Mouse (Mus musculus): ENCODE data around the gene Opcml. TPM values are rescaled to one million over a fixed set of nuclear protein-coding genes. Genes with fewer than 3 reads are reported as not detected.

Gene Opcml
- polyA plus RNA-seq, 2 experiments = 3.7 to 5.5 TPM

DNA sequence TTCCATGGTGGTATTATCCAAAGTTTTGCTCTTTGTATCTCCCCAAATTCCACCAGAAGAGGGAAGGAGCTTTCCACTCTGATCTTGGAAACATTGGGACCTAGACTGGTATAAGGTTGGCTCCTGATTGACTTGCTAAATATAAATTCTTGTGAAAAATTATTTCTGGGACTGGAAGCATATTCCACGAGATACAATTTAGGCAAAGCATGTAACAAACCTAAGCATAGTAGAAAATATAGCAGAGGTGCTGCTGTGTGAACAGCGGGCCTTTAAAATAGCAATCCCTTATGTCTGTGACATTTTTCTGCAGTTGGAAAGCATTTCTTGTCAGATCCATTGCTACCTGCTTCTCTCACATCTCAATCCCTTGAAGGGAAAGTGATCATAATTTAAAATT, 661.9 kb downstream of the Opcml start:
- DNase-seq (ENCODE audit: low spot score) (no peak), ATAC-seq (ENCODE audit: low FRiP score, low read depth) (no peak)
- Histone ChIP-seq H3K4me1 (ENCODE audit: control insufficient read depth, insufficient read depth, low read length) (no peaks in the 10 kb centered on the region), H3K36me3 (ENCODE audit: control insufficient read depth, insufficient read depth, low read length) (no peaks in the 10 kb centered on the region), H3K27me3 (ENCODE audit: control insufficient read depth, insufficient read depth, low read length) (no peaks in the 10 kb centered on the region), H3K4me3 (replicated peaks; ENCODE audit: low read length) (no peak overlapping the region), H3K9ac (ENCODE audit: low read depth, low read length, severe bottlenecking) (no peak overlapping the region), H3K27ac (replicated peaks; ENCODE audit: low read depth, low read length) (no peak overlapping the region), H3K9me3 (ENCODE audit: control insufficient read depth, low read length) (no peaks in the 10 kb centered on the region), H3K4me2 (replicated peaks; ENCODE audit: low read depth, low read length, severe bottlenecking) (no peak overlapping the region)
- WGBS = 86% methylated on average over 2 of the region's 2 CpGs
- no peak for TF ChIP-seq POLR2A (IDR thresholded peaks at IDR 0.05; ENCODE audit: borderline replicate concordance, extremely low read depth, insufficient read depth, insufficient read length)

DNA sequence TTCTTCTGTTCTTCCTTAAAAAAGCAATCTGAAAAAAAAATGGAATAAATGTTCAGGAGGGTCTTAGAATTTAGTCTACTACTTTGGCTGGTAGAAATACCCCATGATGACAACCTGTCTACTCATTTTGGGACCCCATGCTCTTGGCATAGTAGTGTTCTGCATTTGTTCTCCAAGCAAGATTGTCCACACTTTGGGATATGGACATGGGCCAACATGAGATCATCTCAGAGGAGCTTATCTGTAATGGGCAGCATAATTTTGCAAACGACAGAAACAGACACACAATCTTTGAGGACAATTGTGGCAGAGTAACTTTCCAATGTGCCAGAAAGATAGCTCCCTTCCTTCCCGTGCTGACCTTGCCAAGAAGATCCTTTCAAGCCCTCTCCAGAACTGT, 662.5 kb downstream of the Opcml start:
- TF ChIP-seq POLR2A (IDR thresholded peaks at IDR 0.05; ENCODE audit: borderline replicate concordance, extremely low read depth, insufficient read depth, insufficient read length) = no peak
- ATAC-seq (ENCODE audit: low FRiP score, low read depth) (no peak), DNase-seq (ENCODE audit: low spot score) (no peak)
- H3K4me2 ChIP-seq (replicated peaks; ENCODE audit: low read depth, low read length, severe bottlenecking) = no peak overlapping the region
- 81% methylated on average over 2 of the region's 2 CpGs for WGBS
- no peaks in the 10 kb centered on the region for H3K27me3 ChIP-seq (ENCODE audit: control insufficient read depth, insufficient read depth, low read length)
- H3K27ac ChIP-seq (replicated peaks; ENCODE audit: low read depth, low read length) = no peak overlapping the region
- H3K4me3 ChIP-seq (replicated peaks; ENCODE audit: low read length) = no peak overlapping the region
- no peaks in the 10 kb centered on the region for H3K36me3 ChIP-seq (ENCODE audit: control insufficient read depth, insufficient read depth, low read length)
- no peaks in the 10 kb centered on the region for H3K4me1 ChIP-seq (ENCODE audit: control insufficient read depth, insufficient read depth, low read length)
- no peaks in the 10 kb centered on the region for H3K9me3 ChIP-seq (ENCODE audit: control insufficient read depth, low read length)
- H3K9ac ChIP-seq (ENCODE audit: low read depth, low read length, severe bottlenecking) = no peak overlapping the region

DNA sequence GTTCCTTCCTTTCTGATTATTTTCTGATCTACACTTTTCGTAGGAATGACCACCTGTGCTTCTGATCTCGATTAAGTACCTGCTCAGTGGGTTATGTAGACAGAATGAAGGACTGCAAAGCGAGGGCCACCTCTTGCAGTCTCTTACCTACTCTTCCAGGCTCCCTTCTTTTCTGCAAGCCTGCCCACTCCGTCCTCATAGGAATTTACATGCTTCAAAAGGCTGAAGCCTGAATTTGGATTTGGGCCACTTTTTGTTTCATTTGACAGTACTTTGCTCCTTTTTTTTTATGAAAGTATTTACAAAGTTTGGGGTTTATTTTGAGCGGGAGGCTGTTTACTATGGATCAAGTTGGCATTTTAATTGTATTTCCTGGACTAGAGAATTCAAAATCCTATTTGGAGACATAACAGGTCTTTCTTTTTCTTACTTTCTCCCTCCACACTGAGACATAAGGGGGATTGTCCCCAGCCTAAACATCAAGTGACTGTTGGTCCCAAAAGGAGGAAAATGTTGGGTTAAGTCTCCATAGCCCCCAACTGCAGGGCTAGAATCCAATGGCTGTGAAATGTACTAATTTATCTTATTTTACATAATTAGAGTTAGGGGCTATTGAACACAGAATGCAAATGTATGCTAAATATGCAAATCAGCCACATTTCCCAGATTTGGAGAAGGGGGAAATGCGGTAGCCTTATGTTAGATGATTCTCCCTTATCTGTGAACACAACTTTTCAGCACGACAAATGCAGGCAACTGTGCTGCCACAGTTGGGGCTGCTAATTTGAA, 667.6 kb downstream of the Opcml start:
- H3K36me3 ChIP-seq (ENCODE audit: control insufficient read depth, insufficient read depth, low read length) = no peaks in the 10 kb centered on the region
- TF ChIP-seq POLR2A (IDR thresholded peaks at IDR 0.05; ENCODE audit: borderline replicate concordance, extremely low read depth, insufficient read depth, insufficient read length) = no peak
- no peaks in the 10 kb centered on the region for H3K27me3 ChIP-seq (ENCODE audit: control insufficient read depth, insufficient read depth, low read length)
- H3K4me2 ChIP-seq (replicated peaks; ENCODE audit: low read depth, low read length, severe bottlenecking) = no peak overlapping the region
- no peak overlapping the region for H3K9ac ChIP-seq (ENCODE audit: low read depth, low read length, severe bottlenecking)
- no peaks in the 10 kb centered on the region for H3K4me1 ChIP-seq (ENCODE audit: control insufficient read depth, insufficient read depth, low read length)
- no peak overlapping the region for H3K27ac ChIP-seq (replicated peaks; ENCODE audit: low read depth, low read length)
- DNase-seq (ENCODE audit: low spot score) = no peak
- H3K9me3 ChIP-seq (ENCODE audit: control insufficient read depth, low read length) = no peaks in the 10 kb centered on the region
- no peak overlapping the region for H3K4me3 ChIP-seq (replicated peaks; ENCODE audit: low read length)
- ATAC-seq (ENCODE audit: low FRiP score, low read depth) = no peak
- 71% methylated on average over 7 of the region's 7 CpGs for WGBS

DNA sequence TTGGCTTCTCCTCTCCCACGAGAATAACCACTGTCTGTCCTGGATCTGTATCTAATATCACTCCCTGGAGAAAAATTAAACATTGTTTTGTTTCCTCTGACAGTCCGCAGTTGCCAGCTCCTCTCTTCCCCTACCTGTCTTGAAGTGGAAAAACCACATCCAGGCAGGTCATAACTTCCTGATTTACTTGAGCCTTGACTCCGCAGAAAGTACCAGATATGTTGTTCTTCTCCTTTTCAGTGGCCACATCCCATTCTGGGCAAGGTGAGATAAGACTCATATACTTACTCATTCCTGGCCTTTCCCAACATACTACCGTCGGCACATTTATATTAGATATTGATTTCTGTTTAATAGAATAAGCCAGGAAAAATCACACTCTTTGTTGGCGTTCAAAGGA, 673.0 kb downstream of the Opcml start:
- no peaks in the 10 kb centered on the region for H3K9me3 ChIP-seq (ENCODE audit: control insufficient read depth, low read length)
- DNase-seq (ENCODE audit: low spot score) = no peak
- H3K4me3 ChIP-seq (replicated peaks; ENCODE audit: low read length) = no peak overlapping the region
- WGBS = 82% methylated on average over 6 of the region's 6 CpGs
- H3K36me3 ChIP-seq (ENCODE audit: control insufficient read depth, insufficient read depth, low read length) = no peaks in the 10 kb centered on the region
- no peaks in the 10 kb centered on the region for H3K27me3 ChIP-seq (ENCODE audit: control insufficient read depth, insufficient read depth, low read length)
- no peak for TF ChIP-seq POLR2A (IDR thresholded peaks at IDR 0.05; ENCODE audit: borderline replicate concordance, extremely low read depth, insufficient read depth, insufficient read length)
- no peak overlapping the region for H3K27ac ChIP-seq (replicated peaks; ENCODE audit: low read depth, low read length)
- H3K4me2 ChIP-seq (replicated peaks; ENCODE audit: low read depth, low read length, severe bottlenecking) = no peak overlapping the region
- no peak for ATAC-seq (ENCODE audit: low FRiP score, low read depth)
- H3K4me1 ChIP-seq (ENCODE audit: control insufficient read depth, insufficient read depth, low read length) = no peaks in the 10 kb centered on the region
- no peak overlapping the region for H3K9ac ChIP-seq (ENCODE audit: low read depth, low read length, severe bottlenecking)

DNA sequence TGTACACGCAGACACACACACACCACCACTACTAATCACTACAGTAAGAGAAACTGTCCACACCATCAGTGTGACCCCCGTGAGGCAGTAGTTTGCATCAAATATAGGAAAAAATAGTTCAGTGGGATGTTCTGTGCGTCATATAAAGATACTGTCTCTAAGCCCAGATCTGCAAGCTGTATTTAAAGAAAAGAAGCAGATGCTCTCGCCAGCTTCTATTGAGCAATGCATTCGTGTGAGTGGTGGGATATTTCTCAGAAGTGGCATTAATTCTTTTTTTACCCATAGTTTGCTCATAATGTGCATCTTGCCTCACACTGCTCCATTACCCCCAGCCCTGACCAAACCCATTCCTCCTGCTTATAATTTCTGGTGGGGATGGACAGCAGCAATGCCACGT, 678.8 kb downstream of the Opcml start:
- Histone ChIP-seq H3K4me3 (replicated peaks; ENCODE audit: low read length) (no peak overlapping the region), H3K9me3 (ENCODE audit: control insufficient read depth, low read length) (no peaks in the 10 kb centered on the region), H3K4me1 (ENCODE audit: control insufficient read depth, insufficient read depth, low read length) (no peaks in the 10 kb centered on the region), H3K36me3 (ENCODE audit: control insufficient read depth, insufficient read depth, low read length) (no peaks in the 10 kb centered on the region), H3K4me2 (replicated peaks; ENCODE audit: low read depth, low read length, severe bottlenecking) (no peak overlapping the region), H3K27ac (replicated peaks; ENCODE audit: low read depth, low read length) (no peak overlapping the region), H3K9ac (ENCODE audit: low read depth, low read length, severe bottlenecking) (no peak overlapping the region), H3K27me3 (ENCODE audit: control insufficient read depth, insufficient read depth, low read length) (no peaks in the 10 kb centered on the region)
- WGBS = 86% methylated on average over 6 of the region's 6 CpGs
- no peak for TF ChIP-seq POLR2A (IDR thresholded peaks at IDR 0.05; ENCODE audit: borderline replicate concordance, extremely low read depth, insufficient read depth, insufficient read length)
- DNase-seq (ENCODE audit: low spot score) (no peak), ATAC-seq (ENCODE audit: low FRiP score, low read depth) (no peak)

Data from limb, embryonic 14.5 days (tissue).